Mouse (Mus musculus) intestine, embryonic 16.5 days (tissue): ENCODE measurements around the gene Emsy. TPM values are rescaled to one million over a fixed set of nuclear protein-coding genes. Genes with fewer than 3 reads are reported as not detected.
A peak's percentile ranks its signal among the peaks of the same experiment; 100 is the strongest.

ENCODE experiments used
- ATAC-seq: fragments of 200-750 bp; cut with Nextera tagmentation; 2 replicates; pipeline ENCODE4 v1.8.0; 2017; ENCODE audit warnings: moderate TSS enrichment, moderate library complexity
- H3K27ac ChIP-seq: fragments of 300-500 bp; sonication (generic); 2 replicates; pipeline ENCODE4 v1.5.1; 2014; ENCODE audit warnings: mild to moderate bottlenecking, low read length
- H3K27me3 ChIP-seq: fragments of 300-500 bp; sonication (generic); replicated peaks from 2 replicates; pipeline ENCODE4 v1.6.1; 2014; ENCODE audit warnings: low read length, control low read depth, mixed read lengths; ENCODE audit not compliant: control insufficient read depth, insufficient read depth
- H3K36me3 ChIP-seq: fragments of 300-500 bp; sonication (generic); 2 replicates; pipeline ENCODE4 v1.6.1; 2014; ENCODE audit warnings: low read length, control low read depth; ENCODE audit not compliant: control insufficient read depth, insufficient read depth
- H3K4me1 ChIP-seq: fragments of 300-500 bp; sonication (generic); 2 replicates; pipeline ENCODE4 v1.6.1; 2014; ENCODE audit warnings: low read length, control low read depth, mixed read lengths; ENCODE audit not compliant: control insufficient read depth, insufficient read depth
- H3K4me2 ChIP-seq: fragments of 300-500 bp; sonication (generic); 2 replicates; pipeline ENCODE4 v1.6.1; 2014; ENCODE audit warnings: low read depth, low read length, control low read depth
- H3K4me3 ChIP-seq: fragments of 300-500 bp; sonication (generic); 2 replicates; pipeline ENCODE4 v1.5.1; 2014; ENCODE audit warnings: mild to moderate bottlenecking, low read length
- H3K9ac ChIP-seq: fragments of 300-500 bp; sonication (generic); 2 replicates; pipeline ENCODE4 v1.6.1; 2014; ENCODE audit warnings: low read depth, low read length
- H3K9me3 ChIP-seq: fragments of 300-500 bp; sonication (generic); 2 replicates; pipeline ENCODE4 v1.6.1; 2016; ENCODE audit warnings: low read length, control low read depth; ENCODE audit not compliant: control insufficient read depth
- WGBS: fragments of 180-500 bp; shearing (Covaris S2); extraction: QIAGEN DNeasy Blood & Tissue Kit; methylation state at CpG from one replicate; pipeline ENCODE4 v1.1.7; 2014; 5-methylcytosine and 5-hydroxymethylcytosine counted together
- polyA plus RNA-seq: library from polyadenylated mRNA; unstranded; fragments of >200 nt; fragmentation: Nextera tagmentation; extraction: Ambion mirVana; gene quantifications from 2 replicates; pipeline ENCODE4 v1.2.1, GENCODE M21; 2015

Gene Emsy
- polyA plus RNA-seq, 1 experiment from 2014 or later: 16.3 TPM

GRCm38 (mm10) chr7:98672241-98672955 is 15.8 kb upstream of the Emsy start:
- Histone ChIP-seq H3K27me3 (no peaks in the 10 kb centered on the region), H3K4me1 (peaks cover 9% of the 10 kb centered on the region), H3K9ac (no peak overlapping the region), H3K9me3 (no peaks in the 10 kb centered on the region), H3K36me3 (no peaks in the 10 kb centered on the region), H3K4me3 (no peak overlapping the region), H3K27ac (no peak overlapping the region), H3K4me2 (no peak overlapping the region)
- WGBS: 46% methylated on average over 11 of the region's 11 CpGs
- ATAC-seq: peak; percentile 41; the same call in 1 of the 2 replicates

- no peak overlapping the region for H3K9ac ChIP-seq
- no peaks in the 10 kb centered on the region for H3K36me3 ChIP-seq
- no peak overlapping the region for H3K4me2 ChIP-seq
- 0 out of 2 replicates have a peak, but pooled peaks have one; percentile 26 for ATAC-seq
- peaks cover 9% of the 10 kb centered on the region for H3K4me1 ChIP-seq
- 0 out of 2 replicates have a peak overlapping the region, but pooled peaks have one; percentile 2 for H3K27ac ChIP-seq
- no peak overlapping the region for H3K4me3 ChIP-seq
- 63% methylated on average over 9 of the region's 9 CpGs for WGBS
- H3K27me3 ChIP-seq: no peaks in the 10 kb centered on the region
- H3K9me3 ChIP-seq: no peaks in the 10 kb centered on the region
Measured at GRCm38 (mm10) chr7:98671416-98671815, 14.8 kb upstream of the Emsy start.

GRCm38 (mm10) chr7:98670831-98671230 is 14.2 kb upstream of the Emsy start:
- ATAC-seq: 0 out of 2 replicates have a peak, but pooled peaks have one; percentile 11
- peaks cover 9% of the 10 kb centered on the region for H3K4me1 ChIP-seq
- no peak overlapping the region for H3K9ac ChIP-seq
- no peak overlapping the region for H3K4me2 ChIP-seq
- no peaks in the 10 kb centered on the region for H3K9me3 ChIP-seq
- no peaks in the 10 kb centered on the region for H3K27me3 ChIP-seq
- no peak overlapping the region for H3K4me3 ChIP-seq
- H3K27ac ChIP-seq: no peak overlapping the region
- no peaks in the 10 kb centered on the region for H3K36me3 ChIP-seq
- WGBS: 89% methylated on average over 4 of the region's 4 CpGs

- 60% methylated on average over 6 of the region's 6 CpGs for WGBS
- Histone ChIP-seq H3K36me3 (no peaks in the 10 kb centered on the region), H3K27ac (peak overlapping the region; percentile 27; the same call in 1 of the 2 replicates), H3K4me1 (peaks cover 9% of the 10 kb centered on the region), H3K4me2 (no peak overlapping the region), H3K27me3 (no peaks in the 10 kb centered on the region), H3K9me3 (no peaks in the 10 kb centered on the region), H3K9ac (no peak overlapping the region), H3K4me3 (no peak overlapping the region)
- ATAC-seq: no peak
Measured at GRCm38 (mm10) chr7:98667956-98668746, 11.6 kb upstream of the Emsy start.

- ATAC-seq: no peak
- 87% methylated on average over 6 of the region's 6 CpGs for WGBS
- Histone ChIP-seq H3K9me3 (no peaks in the 10 kb centered on the region), H3K9ac (no peak overlapping the region), H3K4me1 (no peaks in the 10 kb centered on the region), H3K36me3 (no peaks in the 10 kb centered on the region), H3K27me3 (no peaks in the 10 kb centered on the region), H3K4me3 (no peak overlapping the region), H3K27ac (no peak overlapping the region), H3K4me2 (no peak overlapping the region)
Measured at GRCm38 (mm10) chr7:98665726-98666125, 9.1 kb upstream of the Emsy start.

GRCm38 (mm10) chr7:98665166-98665565 is 8.6 kb upstream of the Emsy start:
- Histone ChIP-seq H3K4me3 (no peak overlapping the region), H3K9ac (no peak overlapping the region), H3K4me2 (no peak overlapping the region), H3K36me3 (no peaks in the 10 kb centered on the region), H3K27ac (no peak overlapping the region; the same call in 1 of the 2 replicates), H3K9me3 (no peaks in the 10 kb centered on the region), H3K27me3 (no peaks in the 10 kb centered on the region), H3K4me1 (no peaks in the 10 kb centered on the region)
- 54% methylated on average over 5 of the region's 5 CpGs for WGBS
- ATAC-seq: no peak

GRCm38 (mm10) chr7:98655681-98656530 is 677 bp downstream of the Emsy start:
- peaks cover 16% of the 10 kb centered on the region for H3K4me1 ChIP-seq
- H3K4me3 ChIP-seq: peak overlapping the region; percentile 97
- no peaks in the 10 kb centered on the region for H3K36me3 ChIP-seq
- H3K27me3 ChIP-seq: no peaks in the 10 kb centered on the region
- peak; percentile 76 for ATAC-seq
- no peaks in the 10 kb centered on the region for H3K9me3 ChIP-seq
- peak overlapping the region; percentile 92 for H3K27ac ChIP-seq
- peak overlapping the region; percentile 84 for H3K9ac ChIP-seq
- WGBS: under 1% methylated on average over 73 of the region's 74 CpGs
- peak overlapping the region; percentile 77 for H3K4me2 ChIP-seq

- H3K27me3 ChIP-seq: no peaks in the 10 kb centered on the region
- 78% methylated on average over 2 of the region's 2 CpGs for WGBS
- H3K9ac ChIP-seq: no peak overlapping the region
- no peak overlapping the region for H3K27ac ChIP-seq
- H3K4me3 ChIP-seq: no peak overlapping the region
- H3K4me1 ChIP-seq: peaks cover 5% of the 10 kb centered on the region
- no peaks in the 10 kb centered on the region for H3K36me3 ChIP-seq
- ATAC-seq: no peak
- no peaks in the 10 kb centered on the region for H3K9me3 ChIP-seq
- H3K4me2 ChIP-seq: no peak overlapping the region
Measured at GRCm38 (mm10) chr7:98651651-98652050, 4.9 kb downstream of the Emsy start.

- 19% methylated on average over 1 of the region's 1 CpGs for WGBS
- no peaks in the 10 kb centered on the region for H3K9me3 ChIP-seq
- H3K36me3 ChIP-seq: 0 out of 2 replicates have a peak, but pooled peaks cover 3% of the 10 kb centered on the region
- H3K4me1 ChIP-seq: no peaks in the 10 kb centered on the region
- no peak overlapping the region for H3K4me3 ChIP-seq
- no peak overlapping the region for H3K4me2 ChIP-seq
- no peak overlapping the region for H3K27ac ChIP-seq
- no peak overlapping the region for H3K9ac ChIP-seq
- ATAC-seq: no peak
- H3K27me3 ChIP-seq: no peaks in the 10 kb centered on the region
Measured at GRCm38 (mm10) chr7:98644238-98644637, 12.3 kb downstream of the Emsy start.
